Mouse (Mus musculus): Measurements from ENCODE around the gene Fnbp1l. TPM values are rescaled to one million over a fixed set of nuclear protein-coding genes. Genes with fewer than 3 reads are reported as not detected.

Gene Fnbp1l
- polyA plus RNA-seq, 1 experiment: not detected

DNA sequence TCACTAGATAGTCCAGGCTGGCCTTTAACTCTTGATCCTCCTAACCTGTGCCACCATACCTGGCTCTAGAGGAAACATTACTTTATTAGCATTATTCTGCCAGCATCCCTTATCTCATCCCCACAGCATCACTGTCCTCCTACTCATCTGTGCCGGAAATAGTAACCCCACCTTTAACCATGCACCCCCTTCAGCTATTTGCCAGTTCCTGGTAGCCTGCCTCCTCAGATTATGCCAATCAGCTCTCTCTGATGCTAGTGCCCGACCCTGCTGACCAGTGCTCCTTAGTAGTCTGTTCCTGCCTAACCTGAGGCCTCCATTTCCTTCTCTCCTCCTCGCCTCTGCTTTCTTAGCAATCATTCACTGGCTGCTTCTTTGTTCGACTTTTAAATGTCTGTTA lies 72.0 kb downstream of the Fnbp1l start:
- TF ChIP-seq GATA1 (IDR thresholded peaks at IDR 0.05; ENCODE audit: low read length) (no peak), TAL1 (IDR thresholded peaks at IDR 0.05; ENCODE audit: low read length) (no peak)
- no peak overlapping the region for H3K4me3 ChIP-seq (replicated peaks)
- H3K9me3 ChIP-seq (ENCODE audit: control insufficient read depth, low read length): no peaks in the 10 kb centered on the region
- H3K36me3 ChIP-seq (ENCODE audit: control insufficient read depth): no peaks in the 10 kb centered on the region
- no peaks in the 10 kb centered on the region for H3K27me3 ChIP-seq (ENCODE audit: control insufficient read depth)
- H3K4me1 ChIP-seq (ENCODE audit: control insufficient read depth): peaks cover 4% of the 10 kb centered on the region

DNA sequence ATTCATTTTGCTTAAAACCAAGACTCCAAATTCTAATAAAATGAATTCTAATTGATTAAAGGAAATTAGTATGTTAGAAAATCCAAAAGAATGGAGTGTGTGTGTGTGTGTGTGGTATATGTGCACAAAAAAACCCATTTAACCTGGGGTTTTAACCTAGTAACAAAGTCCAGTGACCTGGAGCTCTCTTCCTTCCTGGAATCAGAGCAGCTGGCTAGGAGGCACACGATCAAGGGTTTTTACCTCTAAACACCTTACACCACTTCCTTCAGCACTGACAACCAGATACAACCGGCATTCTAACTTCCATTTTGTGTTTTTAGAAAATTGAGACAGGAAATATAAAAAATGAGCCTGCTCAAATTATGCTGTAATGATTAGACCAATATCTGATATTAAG lies 74.2 kb downstream of the Fnbp1l start:
- TF ChIP-seq GATA1 (IDR thresholded peaks at IDR 0.05; ENCODE audit: low read length) (no peak), TAL1 (IDR thresholded peaks at IDR 0.05; ENCODE audit: low read length) (no peak)
- Histone ChIP-seq H3K27me3 (ENCODE audit: control insufficient read depth) (no peaks in the 10 kb centered on the region), H3K36me3 (ENCODE audit: control insufficient read depth) (no peaks in the 10 kb centered on the region; the same call in 1 of the 2 replicates), H3K4me1 (ENCODE audit: control insufficient read depth) (peaks cover 4% of the 10 kb centered on the region), H3K4me3 (replicated peaks) (no peak overlapping the region), H3K9me3 (ENCODE audit: control insufficient read depth, low read length) (no peaks in the 10 kb centered on the region)

DNA sequence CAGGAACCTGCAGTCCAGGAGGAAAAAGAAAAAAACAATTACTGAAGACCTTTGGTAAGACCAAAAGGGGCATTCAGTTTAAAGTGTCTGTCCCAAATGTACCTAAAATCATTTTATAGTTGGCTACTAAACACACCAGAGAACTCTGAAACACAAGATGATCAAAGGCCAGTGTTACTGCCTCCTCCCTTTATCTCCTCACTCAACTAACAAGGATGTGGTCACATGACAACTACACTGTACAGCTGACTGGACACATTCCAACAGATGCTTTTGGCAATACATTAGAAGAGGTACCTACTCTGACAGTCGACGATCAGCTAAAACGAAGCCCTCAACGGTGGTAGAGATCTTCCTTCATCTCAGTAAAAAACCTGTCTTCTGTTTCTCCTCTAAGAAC lies 78.6 kb downstream of the Fnbp1l start:
- no peaks in the 10 kb centered on the region for H3K27me3 ChIP-seq (ENCODE audit: control insufficient read depth)
- no peak for TF ChIP-seq GATA1 (IDR thresholded peaks at IDR 0.05; ENCODE audit: low read length)
- TF ChIP-seq TAL1 (IDR thresholded peaks at IDR 0.05; ENCODE audit: low read length): no peak
- no peaks in the 10 kb centered on the region; the same call in 1 of the 2 replicates for H3K36me3 ChIP-seq (ENCODE audit: control insufficient read depth)
- H3K4me3 ChIP-seq (replicated peaks): no peak overlapping the region
- no peaks in the 10 kb centered on the region for H3K4me1 ChIP-seq (ENCODE audit: control insufficient read depth)
- H3K9me3 ChIP-seq (ENCODE audit: control insufficient read depth, low read length): no peaks in the 10 kb centered on the region

DNA sequence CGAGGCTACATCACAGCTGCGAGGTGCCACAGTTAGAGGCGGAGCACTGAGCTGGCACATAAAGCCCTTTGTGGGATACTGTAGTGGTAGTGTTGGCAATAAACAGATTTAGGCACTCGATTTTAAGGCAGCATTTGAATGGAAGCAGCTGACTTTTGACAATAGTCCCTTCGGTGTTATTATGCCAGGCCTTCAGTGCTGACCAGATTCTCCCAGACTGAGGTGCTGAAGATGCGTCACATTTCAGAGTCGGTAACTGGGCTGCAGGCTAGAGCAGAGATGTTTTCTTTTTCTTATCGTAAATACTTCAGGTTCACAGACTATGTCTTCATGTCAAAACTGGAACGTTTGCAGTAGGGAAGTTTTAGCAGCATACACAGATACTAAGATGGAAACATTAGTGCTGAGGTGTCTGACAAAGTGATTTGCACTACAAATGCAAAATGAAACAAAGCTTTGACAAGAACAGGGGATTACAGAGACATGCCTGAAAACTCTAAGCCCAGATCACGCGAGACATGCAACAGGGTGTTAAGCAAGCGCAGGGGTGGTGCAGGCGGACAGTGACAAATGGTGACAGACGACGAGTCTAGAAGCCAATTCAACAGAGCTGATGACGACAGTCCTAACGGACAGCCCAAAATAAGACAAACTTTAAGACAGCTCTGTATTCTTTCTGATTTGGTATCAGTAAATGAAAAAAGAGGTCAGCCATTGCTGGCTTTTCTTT lies 79.4 kb downstream of the Fnbp1l start:
- Histone ChIP-seq H3K27me3 (ENCODE audit: control insufficient read depth) (no peaks in the 10 kb centered on the region), H3K4me3 (replicated peaks) (no peak overlapping the region), H3K9me3 (ENCODE audit: control insufficient read depth, low read length) (no peaks in the 10 kb centered on the region), H3K4me1 (ENCODE audit: control insufficient read depth) (no peaks in the 10 kb centered on the region), H3K36me3 (ENCODE audit: control insufficient read depth) (no peaks in the 10 kb centered on the region; the same call in 1 of the 2 replicates)
- TF ChIP-seq TAL1 (IDR thresholded peaks at IDR 0.05; ENCODE audit: low read length) (no peak), GATA1 (IDR thresholded peaks at IDR 0.05; ENCODE audit: low read length) (no peak)

DNA sequence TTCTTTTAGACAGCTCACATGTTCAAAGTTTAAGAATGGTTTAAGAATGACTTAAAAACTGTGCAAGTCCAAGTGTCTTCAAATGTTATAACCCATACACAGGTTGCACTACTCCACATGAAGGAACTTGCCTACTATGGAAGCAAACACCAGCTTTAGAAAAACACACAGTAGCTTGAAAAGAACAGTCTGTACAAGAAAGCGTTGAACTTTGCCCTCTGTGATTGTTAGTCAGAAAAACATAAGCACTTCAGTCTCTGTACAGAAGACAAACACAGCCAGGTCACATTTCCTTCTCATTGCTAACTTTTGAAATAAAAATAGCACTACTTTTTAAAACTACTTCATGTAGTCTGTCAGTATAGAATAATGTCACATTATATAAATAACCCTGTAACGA lies 80.7 kb downstream of the Fnbp1l start:
- TF ChIP-seq GATA1 (IDR thresholded peaks at IDR 0.05; ENCODE audit: low read length) (no peak), TAL1 (IDR thresholded peaks at IDR 0.05; ENCODE audit: low read length) (no peak)
- Histone ChIP-seq H3K9me3 (ENCODE audit: control insufficient read depth, low read length) (no peaks in the 10 kb centered on the region), H3K4me1 (ENCODE audit: control insufficient read depth) (no peaks in the 10 kb centered on the region), H3K4me3 (replicated peaks) (no peak overlapping the region), H3K36me3 (ENCODE audit: control insufficient read depth) (no peaks in the 10 kb centered on the region; the same call in 1 of the 2 replicates), H3K27me3 (ENCODE audit: control insufficient read depth) (no peaks in the 10 kb centered on the region)

DNA sequence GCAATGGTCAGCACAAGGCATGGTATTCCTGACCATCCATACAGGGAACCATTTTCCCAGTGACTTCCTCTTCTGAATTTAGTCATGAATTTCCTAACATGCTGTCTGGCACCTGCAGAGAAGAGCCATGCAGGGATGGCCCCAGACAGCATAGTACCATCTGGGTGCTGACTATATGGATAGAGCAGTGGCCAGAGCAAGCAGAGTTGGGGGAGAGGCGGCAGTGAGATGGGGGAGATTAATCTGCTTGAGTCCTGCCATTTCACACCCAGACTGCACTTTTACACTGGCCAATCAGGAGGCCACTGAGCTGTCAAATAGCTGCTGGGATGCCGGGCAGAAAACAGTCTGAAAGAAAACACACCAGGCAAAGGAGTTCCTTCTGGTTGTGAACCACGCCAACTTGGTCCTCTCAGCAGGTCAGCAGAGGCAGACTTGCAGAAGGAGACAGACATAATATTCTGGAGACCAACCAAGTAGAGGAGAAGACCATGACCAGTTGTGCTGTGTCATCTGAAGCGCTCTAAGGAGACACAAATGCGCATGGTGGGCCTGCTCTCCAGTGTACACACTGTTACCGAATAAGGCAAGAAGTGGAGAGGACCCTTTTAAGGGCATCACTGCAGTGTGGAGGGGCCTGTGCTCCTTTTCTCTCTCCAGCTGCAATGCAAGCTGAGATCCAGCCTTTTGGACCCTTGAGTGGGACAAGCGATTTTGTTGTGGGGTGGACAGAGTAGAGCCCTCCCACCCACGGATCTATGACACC lies 83.4 kb downstream of the Fnbp1l start:
- Histone ChIP-seq H3K27me3 (ENCODE audit: control insufficient read depth) (no peaks in the 10 kb centered on the region), H3K4me1 (ENCODE audit: control insufficient read depth) (no peaks in the 10 kb centered on the region), H3K9me3 (ENCODE audit: control insufficient read depth, low read length) (no peaks in the 10 kb centered on the region), H3K36me3 (ENCODE audit: control insufficient read depth) (no peaks in the 10 kb centered on the region), H3K4me3 (replicated peaks) (no peak overlapping the region)
- TF ChIP-seq GATA1 (IDR thresholded peaks at IDR 0.05; ENCODE audit: low read length) (no peak), TAL1 (IDR thresholded peaks at IDR 0.05; ENCODE audit: low read length) (no peak)

DNA sequence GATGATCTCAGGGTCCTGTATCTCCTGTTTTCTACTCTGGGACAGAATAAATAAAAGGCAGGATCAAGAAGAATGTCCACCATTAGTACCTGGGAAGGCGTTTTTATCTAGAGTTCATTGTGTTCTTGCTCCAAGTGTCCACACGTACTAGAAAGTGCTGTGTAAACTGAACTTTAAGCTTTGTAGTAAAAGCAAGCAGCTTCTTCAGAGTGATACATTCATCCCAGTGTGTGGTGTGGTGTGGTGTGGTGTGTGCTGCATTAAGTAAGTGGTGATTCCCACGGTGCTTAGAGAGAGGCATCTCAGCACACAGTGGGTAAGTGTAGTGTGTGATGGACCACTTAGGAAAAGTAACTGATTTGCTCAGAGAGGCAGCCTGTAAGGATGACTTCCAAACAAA lies 91.0 kb downstream of the Fnbp1l start:
- TF ChIP-seq TAL1 (IDR thresholded peaks at IDR 0.05; ENCODE audit: low read length): no peak
- no peak for TF ChIP-seq GATA1 (IDR thresholded peaks at IDR 0.05; ENCODE audit: low read length)
- Histone ChIP-seq H3K27me3 (ENCODE audit: control insufficient read depth) (no peaks in the 10 kb centered on the region), H3K36me3 (ENCODE audit: control insufficient read depth) (peaks cover 2% of the 10 kb centered on the region; the same call in 1 of the 2 replicates), H3K4me3 (replicated peaks) (no peak overlapping the region), H3K9me3 (ENCODE audit: control insufficient read depth, low read length) (no peaks in the 10 kb centered on the region), H3K4me1 (ENCODE audit: control insufficient read depth) (no peaks in the 10 kb centered on the region)

DNA sequence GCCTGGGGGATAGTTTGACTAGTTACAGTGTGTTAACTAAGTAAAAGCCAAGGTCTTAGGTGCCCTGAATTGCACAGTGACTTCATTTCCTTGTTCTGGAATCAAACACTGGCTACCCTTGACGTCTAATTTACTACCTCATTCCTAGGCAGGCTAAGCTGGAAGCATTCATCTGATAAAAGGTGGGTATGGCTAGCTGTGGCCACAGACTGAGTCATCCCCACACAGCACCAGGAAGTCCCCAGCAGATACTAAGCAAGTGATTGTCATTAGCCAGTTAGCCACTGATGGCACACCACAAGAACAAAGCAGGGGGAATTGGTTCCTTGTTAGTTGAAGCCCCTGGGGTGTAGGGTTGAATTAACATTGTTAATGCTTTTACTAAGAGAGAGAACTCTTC lies 98.2 kb downstream of the Fnbp1l start:
- Histone ChIP-seq H3K36me3 (ENCODE audit: control insufficient read depth) (peaks cover 2% of the 10 kb centered on the region; the same call in 1 of the 2 replicates), H3K27me3 (ENCODE audit: control insufficient read depth) (no peaks in the 10 kb centered on the region), H3K4me3 (replicated peaks) (no peak overlapping the region), H3K4me1 (ENCODE audit: control insufficient read depth) (no peaks in the 10 kb centered on the region), H3K9me3 (ENCODE audit: control insufficient read depth, low read length) (no peaks in the 10 kb centered on the region)
- TF ChIP-seq GATA1 (IDR thresholded peaks at IDR 0.05; ENCODE audit: low read length) (no peak), TAL1 (IDR thresholded peaks at IDR 0.05; ENCODE audit: low read length) (no peak)

DNA sequence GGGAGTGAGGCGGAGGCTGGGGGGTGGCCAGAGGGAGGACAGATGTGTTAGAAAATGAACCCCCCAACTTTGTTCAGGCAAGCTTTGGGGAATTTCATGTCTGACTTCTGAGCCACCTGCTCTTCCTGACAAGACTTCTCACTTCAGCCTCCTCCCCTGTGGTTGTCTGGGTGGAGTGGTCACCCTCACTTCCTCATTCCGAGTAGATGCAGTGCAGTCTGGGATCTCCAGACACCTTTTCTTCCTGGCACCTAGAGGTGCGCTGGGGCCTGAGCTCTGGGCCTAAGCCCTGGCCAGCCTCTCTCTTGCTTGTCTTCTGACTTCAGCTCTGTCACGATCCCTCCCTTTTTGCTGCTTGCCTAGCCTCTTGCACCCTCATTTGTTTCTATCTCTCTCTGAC lies 98.6 kb downstream of the Fnbp1l start:
- no peaks in the 10 kb centered on the region for H3K9me3 ChIP-seq (ENCODE audit: control insufficient read depth, low read length)
- H3K36me3 ChIP-seq (ENCODE audit: control insufficient read depth): peaks cover 2% of the 10 kb centered on the region; the same call in 1 of the 2 replicates
- no peaks in the 10 kb centered on the region for H3K27me3 ChIP-seq (ENCODE audit: control insufficient read depth)
- no peaks in the 10 kb centered on the region for H3K4me1 ChIP-seq (ENCODE audit: control insufficient read depth)
- no peak overlapping the region for H3K4me3 ChIP-seq (replicated peaks)
- TF ChIP-seq TAL1 (IDR thresholded peaks at IDR 0.05; ENCODE audit: low read length): no peak
- TF ChIP-seq GATA1 (IDR thresholded peaks at IDR 0.05; ENCODE audit: low read length): no peak
